Mouse (Mus musculus) testis, adult 2 months (tissue): ENCODE results near the gene Cela1. TPM values are rescaled to one million over a fixed set of nuclear protein-coding genes. Genes with fewer than 3 reads are reported as not detected.
A peak's percentile ranks its signal among the peaks of the same experiment; 100 is the strongest.

Experiments
- H3K27ac ChIP-seq: fragments of 200-500 bp; 2 replicates; pipeline ENCODE4 v1.5.1; 2012; ENCODE audit warnings: low read depth, low read length; ENCODE audit not compliant: control insufficient read depth, insufficient read depth
- H3K27me3 ChIP-seq: fragments of 200-500 bp; 2 replicates; pipeline ENCODE4 v1.6.1; 2012; ENCODE audit warnings: mild to moderate bottlenecking, low read length, moderate library complexity; ENCODE audit not compliant: control insufficient read depth, insufficient read depth
- H3K36me3 ChIP-seq: fragments of 200-500 bp; 2 replicates; pipeline ENCODE4 v1.6.1; 2012; ENCODE audit warnings: mild to moderate bottlenecking, low read length; ENCODE audit not compliant: control insufficient read depth, insufficient read depth
- H3K4me1 ChIP-seq: fragments of 200-500 bp; 2 replicates; pipeline ENCODE4 v1.6.1; 2012; ENCODE audit warnings: low read length; ENCODE audit not compliant: control insufficient read depth, insufficient read depth
- H3K4me3 ChIP-seq: fragments of 200-500 bp; 2 replicates; pipeline ENCODE4 v1.5.1; 2012; ENCODE audit warnings: low read depth, mild to moderate bottlenecking, low read length, moderate library complexity, mixed read lengths; ENCODE audit not compliant: control insufficient read depth
- CTCF ChIP-seq: fragments of 200-500 bp; IDR thresholded peaks from 2 replicates; pipeline ENCODE4 v1.5.1; 2012; ENCODE audit warnings: low read depth, mild to moderate bottlenecking, inconsistent platforms, low read length, moderate library complexity; ENCODE audit not compliant: control insufficient read depth, insufficient read depth, insufficient replicate concordance
- POLR2A ChIP-seq: fragments of 200-500 bp; IDR thresholded peaks from 2 replicates; pipeline ENCODE4 v1.6.1; 2012; ENCODE audit warnings: low read depth, mild to moderate bottlenecking, inconsistent platforms, low read length, moderate library complexity; ENCODE audit not compliant: control insufficient read depth
- polyA plus RNA-seq: library from polyadenylated mRNA; depleted of rRNA; stranded (reverse); fragments of >200 nt; gene quantifications from 2 replicates; pipeline ENCODE4 v1.2.3, GENCODE M21; 2012

Gene Cela1
- polyA plus RNA-seq, 1 experiment = 1.6 TPM

DNA sequence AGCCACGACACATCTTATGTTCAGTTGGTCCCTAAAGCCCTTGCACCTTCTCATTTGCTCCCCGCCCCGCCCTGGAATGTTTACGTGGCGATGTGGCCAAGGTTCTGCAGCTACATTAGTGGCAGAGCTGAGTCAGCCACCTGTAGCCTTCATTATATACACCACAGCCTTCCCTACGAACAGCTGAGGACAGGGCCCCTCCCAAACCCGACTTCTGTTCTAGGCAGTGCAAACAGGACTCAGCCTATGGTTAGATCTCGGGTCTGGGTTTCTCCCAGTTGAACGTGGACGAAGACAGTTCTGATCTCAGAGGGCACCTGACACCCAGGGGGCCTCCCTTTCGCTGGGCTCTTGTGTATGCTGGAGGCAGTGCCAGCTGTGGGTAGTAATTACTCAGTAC is 40.1 kb upstream of the Cela1 start:
- H3K27ac ChIP-seq = no peak overlapping the region
- H3K27me3 ChIP-seq = no peaks in the 10 kb centered on the region
- H3K4me1 ChIP-seq = peaks cover 16% of the 10 kb centered on the region
- H3K36me3 ChIP-seq = no peaks in the 10 kb centered on the region
- TF ChIP-seq POLR2A (no peak), CTCF (no peak)
- no peak overlapping the region for H3K4me3 ChIP-seq

DNA sequence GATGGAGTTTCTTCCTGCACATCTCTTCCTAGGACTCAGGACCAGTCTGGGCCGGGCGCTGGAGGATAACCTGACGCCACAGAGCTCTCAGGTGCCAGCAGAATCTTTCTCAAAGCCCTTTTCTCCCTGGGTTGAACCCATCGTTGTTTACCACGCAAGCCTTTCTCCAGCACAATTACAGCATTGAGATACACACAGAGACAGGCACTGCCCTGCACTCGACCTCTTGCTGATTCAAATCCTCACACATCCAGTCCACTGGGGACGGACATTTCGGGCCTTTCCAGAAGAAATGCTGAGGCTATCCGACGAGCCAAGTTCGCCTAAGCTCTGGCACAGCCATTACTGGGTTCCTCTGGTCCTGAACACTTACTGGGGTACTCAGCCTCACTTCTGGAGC is 39.0 kb upstream of the Cela1 start:
- Histone ChIP-seq H3K27ac (no peak overlapping the region), H3K36me3 (no peaks in the 10 kb centered on the region), H3K27me3 (no peaks in the 10 kb centered on the region), H3K4me3 (no peak overlapping the region), H3K4me1 (peaks cover 16% of the 10 kb centered on the region)
- TF ChIP-seq CTCF = no peak
- TF ChIP-seq POLR2A = no peak

DNA sequence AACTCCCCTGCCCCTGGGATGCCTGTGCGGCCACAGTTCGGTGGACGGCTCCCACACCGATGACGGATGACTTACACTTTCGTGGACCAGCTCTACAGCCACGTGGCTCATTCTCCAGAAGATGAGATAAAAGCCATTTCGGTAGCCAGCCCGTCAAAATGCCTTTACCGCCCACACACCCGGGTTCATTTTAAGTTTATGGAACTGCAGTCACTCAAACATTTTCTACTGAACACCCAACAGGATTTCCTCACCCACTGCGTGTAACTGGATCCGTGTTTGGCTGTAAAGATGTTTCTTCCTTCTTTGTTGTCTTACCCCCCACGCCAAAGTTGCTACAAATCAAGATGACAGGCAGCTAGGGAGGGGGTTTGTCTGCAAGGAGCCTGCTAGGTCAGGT is 35.8 kb upstream of the Cela1 start:
- H3K27me3 ChIP-seq = no peaks in the 10 kb centered on the region
- H3K4me3 ChIP-seq = no peak overlapping the region
- no peaks in the 10 kb centered on the region for H3K36me3 ChIP-seq
- peaks cover 13% of the 10 kb centered on the region for H3K4me1 ChIP-seq
- TF ChIP-seq CTCF (no peak), POLR2A (no peak)
- H3K27ac ChIP-seq = no peak overlapping the region

DNA sequence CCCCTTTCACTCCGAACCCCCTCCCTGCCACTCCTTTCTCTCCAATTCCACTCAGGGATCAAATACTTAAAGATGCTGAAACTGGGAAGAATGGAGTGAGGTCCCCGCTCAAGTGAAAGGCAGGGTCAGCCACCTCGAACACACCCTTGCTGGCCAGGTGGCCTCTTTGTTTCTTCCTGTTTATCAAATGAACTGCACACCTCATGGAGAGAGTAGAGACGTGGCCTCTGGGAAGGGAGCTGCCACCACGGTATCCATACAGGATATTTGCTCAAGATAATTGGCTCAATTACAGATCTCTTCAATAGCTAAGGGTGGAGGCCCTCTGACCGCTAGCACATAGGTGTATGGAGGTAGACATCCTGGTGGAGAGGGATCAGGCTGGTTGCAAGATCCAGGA is 34.8 kb upstream of the Cela1 start:
- TF ChIP-seq CTCF (no peak), POLR2A (no peak)
- Histone ChIP-seq H3K27ac (no peak overlapping the region), H3K36me3 (no peaks in the 10 kb centered on the region), H3K4me3 (no peak overlapping the region), H3K27me3 (no peaks in the 10 kb centered on the region), H3K4me1 (peaks cover 8% of the 10 kb centered on the region)

DNA sequence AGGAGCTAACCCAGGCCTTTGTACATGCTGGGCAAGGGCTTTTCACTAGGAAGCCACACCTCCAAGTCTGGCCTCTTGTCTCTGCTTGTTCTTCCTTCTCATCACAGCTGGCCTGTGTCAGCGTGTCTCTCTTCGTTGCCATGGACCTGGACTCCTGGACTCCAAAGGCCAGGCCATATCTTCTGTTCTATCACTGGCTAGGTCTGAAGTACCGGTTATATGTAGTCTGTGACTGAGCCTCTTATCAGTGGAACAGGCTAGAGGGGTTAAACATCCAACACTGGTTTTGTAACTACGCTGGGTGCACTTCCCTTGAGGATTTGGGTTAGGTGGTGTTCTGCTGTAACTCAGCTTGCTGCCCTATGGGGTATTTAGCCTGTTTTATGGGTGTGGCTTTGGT is 34.3 kb upstream of the Cela1 start:
- H3K36me3 ChIP-seq = no peaks in the 10 kb centered on the region
- H3K27me3 ChIP-seq = no peaks in the 10 kb centered on the region
- H3K4me1 ChIP-seq = peaks cover 8% of the 10 kb centered on the region
- no peak overlapping the region for H3K27ac ChIP-seq
- no peak for TF ChIP-seq POLR2A
- no peak for TF ChIP-seq CTCF
- no peak overlapping the region for H3K4me3 ChIP-seq

- Histone ChIP-seq H3K4me3 (no peak overlapping the region), H3K27me3 (no peaks in the 10 kb centered on the region), H3K36me3 (no peaks in the 10 kb centered on the region), H3K27ac (no peak overlapping the region), H3K4me1 (peaks cover 8% of the 10 kb centered on the region)
- TF ChIP-seq POLR2A (no peak), CTCF (no peak)
Measured at GRCm38 (mm10) chr15:100721445-100721844, 33.7 kb upstream of the Cela1 start.

- no peaks in the 10 kb centered on the region for H3K36me3 ChIP-seq
- H3K4me3 ChIP-seq = peak overlapping the region; percentile 79
- H3K27me3 ChIP-seq = no peaks in the 10 kb centered on the region
- peaks cover 8% of the 10 kb centered on the region for H3K4me1 ChIP-seq
- TF ChIP-seq POLR2A = no peak
- TF ChIP-seq CTCF = no peak
- H3K27ac ChIP-seq = no peak overlapping the region
Measured at GRCm38 (mm10) chr15:100720066-100720465, 32.3 kb upstream of the Cela1 start.

- no peaks in the 10 kb centered on the region for H3K27me3 ChIP-seq
- peaks cover 8% of the 10 kb centered on the region for H3K4me1 ChIP-seq
- H3K4me3 ChIP-seq = no peak overlapping the region
- no peaks in the 10 kb centered on the region for H3K36me3 ChIP-seq
- H3K27ac ChIP-seq = no peak overlapping the region
- TF ChIP-seq POLR2A = no peak
- no peak for TF ChIP-seq CTCF
Measured at GRCm38 (mm10) chr15:100719217-100719616, 31.5 kb upstream of the Cela1 start.
